Mouse (Mus musculus) olfactory bulb, adult 2 months (tissue): ENCODE measurements at regions not wholly inside any gene's neighbourhood (a gene's known extent, or its start where the extent isn't known, plus 50 kb on each side); places are given as distances from the start of the nearest gene placed in this dataset.

Experiments
- H3K27ac ChIP-seq: fragments of 200-500 bp; 2 replicates; pipeline ENCODE4 v1.5.1; 2012; ENCODE audit warnings: low read depth, low read length; ENCODE audit not compliant: insufficient read depth
- H3K4me1 ChIP-seq: fragments of 200-500 bp; 2 replicates; pipeline ENCODE4 v1.6.1; 2012; ENCODE audit warnings: low read length; ENCODE audit not compliant: control insufficient read depth, insufficient read depth
- H3K4me3 ChIP-seq: fragments of 200-500 bp; 2 replicates; pipeline ENCODE4 v1.5.1; 2012; ENCODE audit warnings: mild to moderate bottlenecking, low read depth, low read length, moderate library complexity; ENCODE audit not compliant: insufficient read depth
- CTCF ChIP-seq: fragments of 200-500 bp; IDR thresholded peaks from 2 replicates; pipeline ENCODE4 v1.5.1; 2012; ENCODE audit warnings: low read depth, mild to moderate bottlenecking, low read length, moderate library complexity; ENCODE audit not compliant: insufficient read depth
- POLR2A ChIP-seq: fragments of 200-500 bp; IDR thresholded peaks from 2 replicates; pipeline ENCODE4 v1.6.1; 2012; ENCODE audit warnings: mild to moderate bottlenecking, low read depth, low read length, moderate library complexity; ENCODE audit not compliant: insufficient read depth
- WGBS: fragments of 180-500 bp; shearing (Covaris S2); methylation state at CpG from one replicate; pipeline ENCODE4 v1.1.7; 2018; 5-methylcytosine and 5-hydroxymethylcytosine counted together

GRCm38 (mm10) chr13:101849416-101849815, 81.4 kb upstream of the Pik3r1 start:
- H3K27ac ChIP-seq, result no peak overlapping the region
- H3K4me3 ChIP-seq, result no peak overlapping the region
- 94% methylated on average over 6 of the region's 6 CpGs for WGBS
- TF ChIP-seq POLR2A, result no peak
- TF ChIP-seq CTCF, result no peak
- H3K4me1 ChIP-seq, result no peaks in the 10 kb centered on the region

DNA sequence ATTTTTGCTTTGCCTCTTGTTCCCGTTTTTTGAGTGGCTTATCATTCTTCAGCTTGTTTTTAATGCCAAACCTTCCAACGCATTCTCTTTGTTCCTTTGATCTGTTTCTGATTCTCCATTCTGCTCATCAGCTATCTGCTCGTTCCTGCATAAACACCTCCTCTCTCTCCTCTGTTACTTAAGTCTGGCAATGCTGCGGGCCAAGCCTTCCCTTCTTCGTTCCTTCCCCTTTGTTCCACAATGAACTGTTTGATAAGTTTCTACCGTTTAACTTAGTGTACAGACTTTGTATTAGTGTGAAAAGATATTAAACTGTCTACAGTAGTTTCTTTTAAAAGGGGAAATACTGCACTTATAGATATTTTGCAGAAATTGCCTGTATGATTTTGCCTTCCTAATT, 83.3 kb upstream of the Pik3r1 start:
- no peak overlapping the region for H3K4me3 ChIP-seq
- TF ChIP-seq CTCF, result no peak
- TF ChIP-seq POLR2A, result no peak
- H3K27ac ChIP-seq, result no peak overlapping the region
- no peaks in the 10 kb centered on the region for H3K4me1 ChIP-seq
- 60% methylated on average over 6 of the region's 6 CpGs for WGBS

GRCm38 (mm10) chr13:101852960-101853359, 84.9 kb upstream of the Pik3r1 start:
- Histone ChIP-seq H3K4me3 (no peak overlapping the region), H3K27ac (no peak overlapping the region), H3K4me1 (no peaks in the 10 kb centered on the region)
- WGBS, result 91% methylated on average over 5 of the region's 5 CpGs
- TF ChIP-seq CTCF, result no peak
- no peak for TF ChIP-seq POLR2A

GRCm38 (mm10) chr13:101855141-101855540, 87.1 kb upstream of the Pik3r1 start:
- TF ChIP-seq CTCF, result no peak

DNA sequence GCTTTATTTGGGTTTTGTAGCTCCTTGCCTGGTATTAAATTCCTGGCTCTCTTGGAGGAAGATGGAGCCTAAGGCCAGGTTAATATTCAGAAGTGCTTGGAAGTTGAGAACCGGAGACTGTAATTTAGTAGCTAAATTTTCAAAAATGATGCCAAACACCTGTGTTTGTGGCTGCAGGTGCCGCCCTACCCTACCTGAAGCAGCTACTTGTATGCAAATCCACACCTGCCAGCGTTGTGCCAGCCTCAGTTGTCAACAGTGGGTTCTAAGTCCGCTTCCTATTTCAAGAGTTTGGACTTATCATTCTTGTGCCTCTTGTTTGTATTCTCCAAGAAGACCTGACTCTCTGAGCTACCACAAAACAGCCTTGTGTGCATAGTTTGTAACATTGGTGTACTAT, 92.7 kb upstream of the Pik3r1 start:
- 89% methylated on average over 4 of the region's 4 CpGs for WGBS
- no peak overlapping the region for H3K27ac ChIP-seq
- H3K4me1 ChIP-seq, result no peaks in the 10 kb centered on the region
- no peak overlapping the region for H3K4me3 ChIP-seq
- TF ChIP-seq POLR2A, result no peak
- TF ChIP-seq CTCF, result no peak

More at GRCm38 (mm10) chr13:101855141-101855540, 87.1 kb upstream of the Pik3r1 start:
- 48% methylated on average over 9 of the region's 9 CpGs for WGBS
- no peak overlapping the region for H3K4me3 ChIP-seq
- no peak overlapping the region for H3K27ac ChIP-seq
- no peaks in the 10 kb centered on the region for H3K4me1 ChIP-seq

- TF ChIP-seq POLR2A (no peak), CTCF (no peak)
- no peak overlapping the region for H3K4me3 ChIP-seq
- no peaks in the 10 kb centered on the region for H3K4me1 ChIP-seq
- H3K27ac ChIP-seq, result no peak overlapping the region
- 96% methylated on average over 13 of the region's 13 CpGs for WGBS
Measured at GRCm38 (mm10) chr13:101862011-101862410, 94.0 kb upstream of the Pik3r1 start.

- Histone ChIP-seq H3K27ac (no peak overlapping the region), H3K4me3 (no peak overlapping the region), H3K4me1 (no peaks in the 10 kb centered on the region)
- WGBS, result 89% methylated on average over 7 of the region's 7 CpGs
- TF ChIP-seq POLR2A (no peak), CTCF (no peak)
Measured at GRCm38 (mm10) chr13:101863015-101863414, 95.0 kb upstream of the Pik3r1 start.

- TF ChIP-seq CTCF (no peak), POLR2A (no peak)
- WGBS, result 91% methylated on average over 2 of the region's 2 CpGs
- H3K27ac ChIP-seq, result no peak overlapping the region
- H3K4me1 ChIP-seq, result no peaks in the 10 kb centered on the region
- H3K4me3 ChIP-seq, result no peak overlapping the region
Measured at GRCm38 (mm10) chr13:101863602-101864001, 95.6 kb upstream of the Pik3r1 start.

- no peak for TF ChIP-seq CTCF
- no peak for TF ChIP-seq POLR2A
- Histone ChIP-seq H3K4me3 (no peak overlapping the region), H3K4me1 (no peaks in the 10 kb centered on the region), H3K27ac (no peak overlapping the region)
- WGBS, result 65% methylated on average over 4 of the region's 4 CpGs
Measured at GRCm38 (mm10) chr13:101866843-101867242, 98.8 kb upstream of the Pik3r1 start.

DNA sequence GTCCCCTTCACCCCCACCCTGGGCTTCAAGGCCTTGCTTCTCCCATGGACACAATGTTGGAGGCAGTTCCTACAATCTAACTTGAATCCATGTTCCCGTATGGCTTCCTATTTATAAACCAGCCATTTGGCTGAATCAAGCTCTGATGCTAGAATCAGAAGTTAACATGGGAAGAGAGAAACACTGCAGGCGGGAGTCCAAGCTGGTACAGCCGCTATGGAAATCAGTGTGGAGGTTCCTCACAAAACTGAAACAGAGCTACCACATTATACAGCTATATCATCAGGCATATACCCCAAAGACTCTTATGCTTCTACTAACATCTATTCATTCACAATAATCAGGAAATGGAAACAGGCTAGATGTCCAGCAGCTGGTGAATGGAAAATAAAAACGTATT, 106.7 kb upstream of the Pik3r1 start:
- no peak overlapping the region for H3K27ac ChIP-seq

More for the DNA sequence above, 106.7 kb upstream of the Pik3r1 start:
- H3K4me1 ChIP-seq, result no peaks in the 10 kb centered on the region
- TF ChIP-seq POLR2A, result no peak
- TF ChIP-seq CTCF, result no peak
- H3K4me3 ChIP-seq, result no peak overlapping the region
- 91% methylated on average over 4 of the region's 4 CpGs for WGBS
